10 mouse cellular contexts compared by ENCODE assay signal in the genomic region with DNA sequence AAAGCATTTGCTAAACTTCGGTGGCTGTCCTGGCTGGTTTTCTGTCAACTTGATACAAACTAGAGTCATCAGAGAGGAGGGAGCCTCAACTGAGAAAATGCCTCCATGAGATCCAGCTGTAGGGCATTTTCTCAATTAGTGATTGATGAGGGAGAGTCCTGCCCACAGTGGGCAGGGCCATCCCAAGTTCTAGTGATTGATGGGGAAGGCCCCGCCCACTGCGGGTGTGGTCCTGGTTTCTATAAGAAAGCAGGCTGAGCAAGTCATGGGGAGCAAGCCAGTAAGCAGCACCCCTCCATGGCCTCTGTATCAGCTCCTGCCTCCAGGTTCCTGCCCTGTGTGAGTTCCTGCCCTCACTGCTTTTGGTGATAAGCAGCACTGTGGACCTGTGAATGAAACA. TPM values are rescaled to one million over a fixed set of nuclear protein-coding genes. Genes with fewer than 3 reads are reported as not detected.
DNase-seq lines count a peak whose midpoint lies in the region; ATAC-seq and TF ChIP-seq lines count a peak whose summit lies in the region.
"Not testable (repeated sequence)": the region's sequence is repeated elsewhere in the genome, so short reads cannot be mapped to it uniquely, and the experiment has no call there.
"Had no signal": no experiment of that assay in that cellular context is flagged by ENCODE, and none has a peak within 500 bp of the region (broad histone marks: within the 10 kb centered on the region; RNA-seq: fewer than 3 reads in every experiment).

No protein-coding gene starts in this region.

- dilution Hi-C loops in CH12.LX (cut with MboI; ENCODE audit: extremely low pct_ligation_motif_present, extremely low pct_unique_long_range_greater_than_20kb, low sequenced_read_pairs): not testable (repeated sequence)

- in situ Hi-C loops in CH12.LX (cut with MboI; ENCODE audit: low pct_ligation_motif_present, low pct_unique_long_range_greater_than_20kb, low sequenced_read_pairs): not testable (repeated sequence)

- H3K4me3 ChIP-seq in CH12.LX (replicated peaks in 1 of 3; ENCODE audit: low read depth in 2 of 3, low read length in 2 of 3, poor library complexity in 1 of 3); heart, embryonic 15.5 days; kidney, embryonic 14.5 days (ENCODE audit: low read length); limb, embryonic 12.5 days (replicated peaks); lung, embryonic 16.5 days (ENCODE audit: low read length); stomach, embryonic 16.5 days (replicated peaks; ENCODE audit: low read length): not testable (repeated sequence)
- peak overlapping the region; percentile 7; the same call in 1 of the 2 replicates for H3K4me3 ChIP-seq in forebrain, embryonic 10.5 days

- H3K79me2 ChIP-seq in CH12.LX (replicated peaks; ENCODE audit: control insufficient read depth, extremely low read depth, insufficient read depth, poor library complexity, severe bottlenecking): not testable (repeated sequence)

- not testable (repeated sequence) for H3K36me3 ChIP-seq in CH12.LX (replicated peaks in 1 of 2; ENCODE audit: control insufficient read depth in 1 of 2, insufficient read depth in 1 of 2, low read length in 1 of 2); forebrain, embryonic 10.5 days (replicated peaks); heart, embryonic 15.5 days; kidney, embryonic 14.5 days (ENCODE audit: control insufficient read depth, insufficient read depth, low read length); limb, embryonic 12.5 days; lung, embryonic 16.5 days (ENCODE audit: control insufficient read depth, insufficient read depth, low read length); stomach, embryonic 16.5 days (ENCODE audit: control insufficient read depth, insufficient read depth, low read length)

- H3K9me3 ChIP-seq in CH12.LX (replicated peaks; ENCODE audit: low read length); forebrain, embryonic 10.5 days; heart, embryonic 15.5 days (replicated peaks); kidney, embryonic 14.5 days (ENCODE audit: control insufficient read depth, low read length); limb, embryonic 12.5 days; lung, embryonic 16.5 days (ENCODE audit: control insufficient read depth, low read length); stomach, embryonic 16.5 days (replicated peaks; ENCODE audit: control insufficient read depth, low read length): not testable (repeated sequence)

- H3K27ac ChIP-seq in CH12.LX (ENCODE audit: insufficient read depth, low read depth): peak overlapping the region; percentile 15; the same call in 1 of the 2 replicates
- H3K27ac ChIP-seq in forebrain, embryonic 10.5 days: peak overlapping the region; percentile 69; the same call in 1 of the 2 replicates
- H3K27ac ChIP-seq in heart, embryonic 15.5 days: peak overlapping the region; percentile 68
- H3K27ac ChIP-seq in kidney, embryonic 14.5 days (ENCODE audit: low read depth, low read length): peak overlapping the region; percentile 83
- H3K27ac ChIP-seq in limb, embryonic 12.5 days: peak overlapping the region; percentile 93
- H3K27ac ChIP-seq in lung, embryonic 16.5 days (ENCODE audit: low read length): peak overlapping the region; percentile 92
- H3K27ac ChIP-seq in stomach, embryonic 16.5 days (ENCODE audit: low read length): peak overlapping the region; percentile 97

- not testable (repeated sequence) for ATAC-seq in heart, embryonic 15.5 days (replicated peaks; ENCODE audit: insufficient number of reproducible peaks, insufficient read depth, low FRiP score, low read depth); kidney, embryonic 14.5 days (ENCODE audit: low FRiP score, low TSS enrichment); limb, embryonic 12.5 days (ENCODE audit: insufficient number of reproducible peaks, insufficient read depth, low FRiP score, low TSS enrichment, low read depth); lung, embryonic 16.5 days (ENCODE audit: low read depth)
- peak; percentile 4; the same call in 1 of the 2 replicates for ATAC-seq in stomach, embryonic 16.5 days (ENCODE audit: insufficient read depth, low FRiP score)

- TF ChIP-seq RAD21 in CH12.LX (IDR thresholded peaks at IDR 0.05; ENCODE audit: low read depth, low read length): not testable (repeated sequence)

- not testable (repeated sequence) for H3K9ac ChIP-seq in CH12.LX (ENCODE audit: insufficient read depth, low read depth); heart, embryonic 15.5 days; kidney, embryonic 14.5 days (ENCODE audit: low read depth, low read length); lung, embryonic 16.5 days (ENCODE audit: low read length)
- H3K9ac ChIP-seq in limb, embryonic 12.5 days (replicated peaks): 0 out of 2 replicates have a peak overlapping the region, but pooled peaks have one; percentile 34
- H3K9ac ChIP-seq in stomach, embryonic 16.5 days (ENCODE audit: low read length): peak overlapping the region; percentile 60; the same call in 1 of the 2 replicates

- H3K27me3 ChIP-seq in CH12.LX (replicated peaks); kidney, embryonic 14.5 days (ENCODE audit: control insufficient read depth, insufficient read depth, low read length); limb, embryonic 12.5 days; lung, embryonic 16.5 days (ENCODE audit: control insufficient read depth, insufficient read depth, low read depth, low read length); stomach, embryonic 16.5 days (ENCODE audit: control insufficient read depth, insufficient read depth, low read length): not testable (repeated sequence)
- peaks cover 17% of the 10 kb centered on the region for H3K27me3 ChIP-seq in forebrain, embryonic 10.5 days (ENCODE audit: poor library complexity, severe bottlenecking)
- H3K27me3 ChIP-seq in heart, embryonic 15.5 days: peaks cover 28% of the 10 kb centered on the region

- not testable (repeated sequence) for TF ChIP-seq CTCF in CH12.LX (conservative IDR thresholded peaks at IDR 0.05 in 1 of 2, IDR thresholded peaks at IDR 0.05 in 1 of 2; ENCODE audit: low read depth in 2 of 2, low read length in 2 of 2)

- not testable (repeated sequence) for H3K4me2 ChIP-seq in CH12.LX (ENCODE audit: insufficient read depth, low read depth, poor library complexity, severe bottlenecking); lung, embryonic 16.5 days (ENCODE audit: low read depth, low read length)
- peak overlapping the region; percentile 33; the same call in 1 of the 2 replicates for H3K4me2 ChIP-seq in heart, embryonic 15.5 days
- peak overlapping the region; percentile 15; the same call in 1 of the 2 replicates for H3K4me2 ChIP-seq in kidney, embryonic 14.5 days (replicated peaks; ENCODE audit: low read depth, low read length)
- H3K4me2 ChIP-seq in limb, embryonic 12.5 days: peak overlapping the region; percentile 43
- 0 out of 2 replicates have a peak overlapping the region, but pooled peaks have one; percentile 32 for H3K4me2 ChIP-seq in stomach, embryonic 16.5 days (ENCODE audit: low read depth, low read length)

- H3K4me1 ChIP-seq in CH12.LX (ENCODE audit: control insufficient read depth in 1 of 2, insufficient read depth in 2 of 2): peaks cover 9 to 41% of the 10 kb centered on the region in 2 experiments
- peaks cover 20% of the 10 kb centered on the region for H3K4me1 ChIP-seq in forebrain, embryonic 10.5 days
- peaks cover 20% of the 10 kb centered on the region for H3K4me1 ChIP-seq in heart, embryonic 15.5 days (replicated peaks)
- peaks cover 16% of the 10 kb centered on the region for H3K4me1 ChIP-seq in kidney, embryonic 14.5 days (ENCODE audit: control insufficient read depth, insufficient read depth, low read length)
- peaks cover 71% of the 10 kb centered on the region for H3K4me1 ChIP-seq in limb, embryonic 12.5 days (replicated peaks)
- peaks cover 13% of the 10 kb centered on the region for H3K4me1 ChIP-seq in lung, embryonic 16.5 days (replicated peaks; ENCODE audit: control insufficient read depth, insufficient read depth, low read length)
- H3K4me1 ChIP-seq in stomach, embryonic 16.5 days (ENCODE audit: control insufficient read depth, insufficient read depth, low read length): peaks cover 23% of the 10 kb centered on the region

- not testable (repeated sequence) for TF ChIP-seq POLR2A in CH12.LX (IDR thresholded peaks at IDR 0.05; ENCODE audit: low read depth, low read length)

- not testable (repeated sequence) for TF ChIP-seq EP300 in CH12.LX (IDR thresholded peaks at IDR 0.05; ENCODE audit: low read length)

- 37% methylated on average over 3 of the region's 3 CpGs for WGBS in forebrain, embryonic 10.5 days
- WGBS in heart, embryonic 15.5 days: 33% methylated on average over 3 of the region's 3 CpGs
- 32% methylated on average over 3 of the region's 3 CpGs for WGBS in kidney, embryonic 14.5 days
- WGBS in limb, embryonic 12.5 days: 27% methylated on average over 3 of the region's 3 CpGs
- WGBS in lung, embryonic 16.5 days: 26% methylated on average over 3 of the region's 3 CpGs
- WGBS in stomach, embryonic 16.5 days: 23% methylated on average over 3 of the region's 3 CpGs

- not testable (repeated sequence) for DNase-seq in CH12.LX (ENCODE audit: extremely low read depth); forebrain, embryonic 10.5 days (ENCODE audit: extremely low spot score, low spot score)
- DNase-seq in embryo, embryonic 10 days (ENCODE audit: low spot score): peak; percentile 62

RNA-seq across cellular contexts. Expression of a gene that starts 11.6 kb away (rescaled TPM):
- 79.3 and 81.5 TPM in 2 replicates for total RNA-seq in CH12.LX (2012; rRNA removed)
- 70.6 and 72.1 TPM in 2 replicates for total RNA-seq in CH12.LX (2014; rRNA removed)
- polyA plus RNA-seq in CH12.LX (2012; ENCODE audit: insufficient read length, low read depth): 83.0 and 86.7 TPM in 2 replicates
- 102 and 106 TPM in 2 replicates for polyA plus RNA-seq in forebrain, embryonic 10.5 days (2016; fragmentation: Nextera tagmentation; extraction: Ambion mirVana)
- polyA plus RNA-seq in heart, embryonic 15.5 days (2015; fragmentation: Nextera tagmentation; extraction: Ambion mirVana): 112 and 124 TPM in 2 replicates
- 106 and 129 TPM in 2 replicates for polyA plus RNA-seq in kidney, embryonic 14.5 days (2014; fragmentation: Nextera tagmentation; extraction: Ambion mirVana)
- polyA plus RNA-seq in limb, embryonic 12.5 days (2016; fragmentation: Nextera tagmentation; extraction: Ambion mirVana): 117 and 128 TPM in 2 replicates
- 104 and 114 TPM in 2 replicates for polyA plus RNA-seq in lung, embryonic 16.5 days (2015; fragmentation: Nextera tagmentation; extraction: Ambion mirVana)
- 97.0 and 112 TPM in 2 replicates for polyA plus RNA-seq in stomach, embryonic 16.5 days (2015; fragmentation: Nextera tagmentation; extraction: Ambion mirVana)

RNA-seq across cellular contexts. Expression of a gene that starts 11.8 kb away (rescaled TPM):
- total RNA-seq in CH12.LX (2012; rRNA removed) (66.1 and 67.0 TPM in 2 replicates), CH12.LX (2014; rRNA removed) (27.2 and 28.8 TPM in 2 replicates)
- polyA plus RNA-seq in CH12.LX (2012; ENCODE audit: insufficient read length, low read depth): 104 and 113 TPM in 2 replicates
- 74.6 and 78.3 TPM in 2 replicates for polyA plus RNA-seq in forebrain, embryonic 10.5 days (2016; fragmentation: Nextera tagmentation; extraction: Ambion mirVana)
- polyA plus RNA-seq in heart, embryonic 15.5 days (2015; fragmentation: Nextera tagmentation; extraction: Ambion mirVana): 30.8 and 39.8 TPM in 2 replicates
- polyA plus RNA-seq in kidney, embryonic 14.5 days (2014; fragmentation: Nextera tagmentation; extraction: Ambion mirVana): 30.0 and 53.0 TPM in 2 replicates
- polyA plus RNA-seq in limb, embryonic 12.5 days (2016; fragmentation: Nextera tagmentation; extraction: Ambion mirVana): 87.9 and 91.5 TPM in 2 replicates
- polyA plus RNA-seq in lung, embryonic 16.5 days (2015; fragmentation: Nextera tagmentation; extraction: Ambion mirVana): 40.6 and 42.5 TPM in 2 replicates
- polyA plus RNA-seq in stomach, embryonic 16.5 days (2015; fragmentation: Nextera tagmentation; extraction: Ambion mirVana): 30.8 and 35.0 TPM in 2 replicates

RNA-seq across cellular contexts. Expression of a gene that starts 16.2 kb away (rescaled TPM):
- total RNA-seq in CH12.LX (2012; rRNA removed) (0.30 and 0.46 TPM in 2 replicates), CH12.LX (2014; rRNA removed) (0.55 and 1.0 TPM in 2 replicates)
- polyA plus RNA-seq in CH12.LX (2012; ENCODE audit: insufficient read length, low read depth): 0.97 and 1.5 TPM in 2 replicates
- 28.8 and 36.2 TPM in 2 replicates for polyA plus RNA-seq in forebrain, embryonic 10.5 days (2016; fragmentation: Nextera tagmentation; extraction: Ambion mirVana)
- polyA plus RNA-seq in heart, embryonic 15.5 days (2015; fragmentation: Nextera tagmentation; extraction: Ambion mirVana): 23.6 and 30.5 TPM in 2 replicates
- 17.6 and 24.8 TPM in 2 replicates for polyA plus RNA-seq in kidney, embryonic 14.5 days (2014; fragmentation: Nextera tagmentation; extraction: Ambion mirVana)
- polyA plus RNA-seq in limb, embryonic 12.5 days (2016; fragmentation: Nextera tagmentation; extraction: Ambion mirVana): 236 and 242 TPM in 2 replicates
- polyA plus RNA-seq in lung, embryonic 16.5 days (2015; fragmentation: Nextera tagmentation; extraction: Ambion mirVana): 49.9 and 51.1 TPM in 2 replicates
- 71.4 and 73.0 TPM in 2 replicates for polyA plus RNA-seq in stomach, embryonic 16.5 days (2015; fragmentation: Nextera tagmentation; extraction: Ambion mirVana)
- polyA plus RNA-seq: inflammation-experienced regulatory T-cells, adult 6 months; macrophage had no signal

RNA-seq across cellular contexts. Expression of a gene that starts 48.3 kb away (rescaled TPM):
- total RNA-seq in CH12.LX (2012; rRNA removed): 50.5 and 58.5 TPM in 2 replicates
- 27.9 and 29.4 TPM in 2 replicates for total RNA-seq in CH12.LX (2014; rRNA removed)
- 34.2 and 41.6 TPM in 2 replicates for polyA plus RNA-seq in CH12.LX (2012; ENCODE audit: insufficient read length, low read depth)
- 0.74 and 0.82 TPM in 2 replicates for polyA plus RNA-seq in forebrain, embryonic 10.5 days (2016; fragmentation: Nextera tagmentation; extraction: Ambion mirVana)
- 2.7 and 18.4 TPM in 2 replicates for polyA plus RNA-seq in heart, embryonic 15.5 days (2015; fragmentation: Nextera tagmentation; extraction: Ambion mirVana)
- polyA plus RNA-seq in kidney, embryonic 14.5 days (2014; fragmentation: Nextera tagmentation; extraction: Ambion mirVana): 1.2 and 1.4 TPM in 2 replicates
- polyA plus RNA-seq in limb, embryonic 12.5 days (2016; fragmentation: Nextera tagmentation; extraction: Ambion mirVana): 1.4 and 1.8 TPM in 2 replicates
- 7.4 and 9.5 TPM in 2 replicates for polyA plus RNA-seq in lung, embryonic 16.5 days (2015; fragmentation: Nextera tagmentation; extraction: Ambion mirVana)
- polyA plus RNA-seq in stomach, embryonic 16.5 days (2015; fragmentation: Nextera tagmentation; extraction: Ambion mirVana): 7.3 and 9.1 TPM in 2 replicates

RNA-seq across cellular contexts. Expression of a gene that starts 48.5 kb away (rescaled TPM):
- 2.4 and 3.4 TPM in 2 replicates for total RNA-seq in CH12.LX (2012; rRNA removed)
- total RNA-seq in CH12.LX (2014; rRNA removed): 2.0 and 2.5 TPM in 2 replicates
- 2.2 and 2.4 TPM in 2 replicates for polyA plus RNA-seq in CH12.LX (2012; ENCODE audit: insufficient read length, low read depth)
- polyA plus RNA-seq in forebrain, embryonic 10.5 days (2016; fragmentation: Nextera tagmentation; extraction: Ambion mirVana): 2.9 and 4.9 TPM in 2 replicates
- polyA plus RNA-seq in heart, embryonic 15.5 days (2015; fragmentation: Nextera tagmentation; extraction: Ambion mirVana): 4.9 and 6.2 TPM in 2 replicates
- 2.2 and 4.3 TPM in 2 replicates for polyA plus RNA-seq in kidney, embryonic 14.5 days (2014; fragmentation: Nextera tagmentation; extraction: Ambion mirVana)
- polyA plus RNA-seq in limb, embryonic 12.5 days (2016; fragmentation: Nextera tagmentation; extraction: Ambion mirVana): 3.8 and 5.0 TPM in 2 replicates
- polyA plus RNA-seq in lung, embryonic 16.5 days (2015; fragmentation: Nextera tagmentation; extraction: Ambion mirVana): 6.4 and 6.9 TPM in 2 replicates
- 7.0 and 9.1 TPM in 2 replicates for polyA plus RNA-seq in stomach, embryonic 16.5 days (2015; fragmentation: Nextera tagmentation; extraction: Ambion mirVana)

Comparison
In these comparisons a context has a peak if more than half of its experiments do, and no peak if none do; other contexts are left out.
1. H3K27ac ChIP-seq: peak in every context shown above with its lines; median percentile 97 in stomach, embryonic 16.5 days; 93 in limb, embryonic 12.5 days; 92 in lung, embryonic 16.5 days; 83 in kidney, embryonic 14.5 days; 69 in forebrain, embryonic 10.5 days; 68 in heart, embryonic 15.5 days; 15 in CH12.LX.